Mouse (Mus musculus) spleen, postnatal 36 days (tissue): ENCODE measurements around the gene Stx1b.
A peak's percentile ranks its signal among the peaks of the same experiment; 100 is the strongest.
"Not testable (repeated sequence)": the region's sequence is repeated elsewhere in the genome, so short reads cannot be mapped to it uniquely, and the experiment has no call there.

ENCODE experiments used
- DNase-seq, 2 experiments: peaks; one replicate each; pipeline ENCODE4 v3.0.0; 2022; ENCODE audit warnings: low spot score in 2 of 2, mixed read lengths in 1 of 2

Gene Stx1b

GRCm38 (mm10) chr7:127776878-127777473 is 47.4 kb downstream of the Stx1b start:
- peak; percentile 96 to 97 for DNase-seq

- peak; percentile 67 to 79 for DNase-seq
Measured at GRCm38 (mm10) chr7:127776426-127776825, 47.9 kb downstream of the Stx1b start, which contains the start of gene Setd1a. Gene Setd1a, plus strand, starts transcription at chr7:127776670.

- DNase-seq: not testable (repeated sequence)
Measured at GRCm38 (mm10) chr7:127775837-127776236, 48.5 kb downstream of the Stx1b start.

- DNase-seq: peak; percentile 67 to 77
Measured at GRCm38 (mm10) chr7:127773664-127774384, 50.5 kb downstream of the Stx1b start.

- DNase-seq: no peak
Measured at GRCm38 (mm10) chr7:127772557-127772956, 51.8 kb downstream of the Stx1b start.

GRCm38 (mm10) chr7:127772080-127772479 is 52.3 kb downstream of the Stx1b start:
- DNase-seq: no peak

GRCm38 (mm10) chr7:127771262-127771661 is 53.1 kb downstream of the Stx1b start:
- no peak for DNase-seq

GRCm38 (mm10) chr7:127770039-127770905 is 54.1 kb downstream of the Stx1b start:
- DNase-seq: no peak

- peak; percentile 90 to 91 for DNase-seq
Measured at GRCm38 (mm10) chr7:127769651-127770038, 54.7 kb downstream of the Stx1b start, which contains the start of gene Orai3. Gene Orai3, plus strand, starts transcription at chr7:127769815.

GRCm38 (mm10) chr7:127768997-127769593 is 55.3 kb downstream of the Stx1b start:
- peak; percentile 64 to 76 for DNase-seq

GRCm38 (mm10) chr7:127768346-127768996 is 55.9 kb downstream of the Stx1b start:
- DNase-seq: peak in 1 of 2 experiments; percentile 28

GRCm38 (mm10) chr7:127767671-127768345 is 56.5 kb downstream of the Stx1b start:
- peak in 1 of 2 experiments; percentile 15 for DNase-seq

GRCm38 (mm10) chr7:127766851-127767609 is 57.3 kb downstream of the Stx1b start:
- DNase-seq: peak; percentile 60 to 72

GRCm38 (mm10) chr7:127765756-127766155 is 58.6 kb downstream of the Stx1b start:
- DNase-seq: no peak

- DNase-seq: no peak
Measured at GRCm38 (mm10) chr7:127763642-127764041, 60.7 kb downstream of the Stx1b start.

GRCm38 (mm10) chr7:127761026-127761425 is 63.3 kb downstream of the Stx1b start:
- DNase-seq: peak; percentile 53 to 61

- no peak for DNase-seq
Measured at GRCm38 (mm10) chr7:127760478-127760877, 63.9 kb downstream of the Stx1b start.

- DNase-seq: peak in 1 of 2 experiments; percentile 26
Measured at GRCm38 (mm10) chr7:127759716-127760115, 64.6 kb downstream of the Stx1b start.
